Mouse (Mus musculus) megakaryocyte, embryonic 14.5 days (primary cell): ENCODE results near the gene Pitpnc1.

ENCODE experiments used
- FLI1 ChIP-seq: IDR thresholded peaks from 2 replicates; pipeline ENCODE4 v1.6.1; 2012; ENCODE audit warnings: low read length, inconsistent platforms, mixed read lengths
- GATA1 ChIP-seq: IDR thresholded peaks from 3 replicates; pipeline ENCODE4 v1.6.1; 2012; ENCODE audit warnings: mixed read lengths, low read length, inconsistent platforms, borderline replicate concordance

DNA sequence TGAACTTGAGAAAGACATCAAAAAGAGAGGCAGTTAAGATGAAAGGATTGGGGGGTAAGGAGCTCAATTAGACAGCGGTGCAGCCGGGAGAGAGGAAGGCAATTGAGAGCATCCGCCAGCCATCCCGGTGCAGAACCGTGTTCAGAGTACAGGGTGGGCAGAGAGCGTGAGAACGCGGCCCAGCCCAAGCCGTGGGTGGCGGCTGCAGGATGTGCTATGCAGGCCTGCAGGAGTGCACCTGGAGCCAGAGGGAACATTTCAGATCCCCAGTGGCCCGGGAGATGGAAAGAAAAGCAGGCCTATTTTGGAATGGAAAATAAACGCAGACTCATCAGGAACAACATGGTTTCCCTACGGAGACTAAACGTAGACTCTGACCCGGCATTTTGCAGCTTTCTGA, 155.0 kb downstream of the Pitpnc1 start:
- no peak for TF ChIP-seq FLI1
- TF ChIP-seq GATA1 = no peak
